Mouse (Mus musculus): Measurements from ENCODE around the gene Olfr1474. TPM values are rescaled to one million over a fixed set of nuclear protein-coding genes. Genes with fewer than 3 reads are reported as not detected.
"Not testable (repeated sequence)": the region's sequence is repeated elsewhere in the genome, so short reads cannot be mapped to it uniquely, and the experiment has no call there.

Gene Olfr1474
- polyA plus RNA-seq (2014; fragmentation: Nextera tagmentation; extraction: Ambion mirVana): not detected in 2 replicates

- not testable (repeated sequence) for H3K4me3 ChIP-seq (ENCODE audit: low read depth, low read length); ATAC-seq (ENCODE audit: insufficient number of reproducible peaks, low FRiP score, low TSS enrichment, low read depth); H3K4me2 ChIP-seq (ENCODE audit: low read depth, severe bottlenecking); DNase-seq (ENCODE audit: low spot score); H3K27me3 ChIP-seq (ENCODE audit: control insufficient read depth, insufficient read depth, low read length); H3K9ac ChIP-seq (ENCODE audit: low read length); H3K9me3 ChIP-seq (ENCODE audit: control insufficient read depth, low read length); H3K36me3 ChIP-seq (ENCODE audit: control insufficient read depth, insufficient read depth, low read length); H3K4me1 ChIP-seq (ENCODE audit: control insufficient read depth, insufficient read depth, low read length); H3K27ac ChIP-seq (replicated peaks; ENCODE audit: low read depth, low read length)
- 80% methylated on average over 4 of the region's 4 CpGs for WGBS
Observed at GRCm38 (mm10) chr19:13469265-13469664, at the start of gene Olfr1474. Gene Olfr1474, plus strand, starts transcription at chr19:13469565.

- not testable (repeated sequence) for H3K4me3 ChIP-seq (ENCODE audit: low read depth, low read length); H3K27ac ChIP-seq (replicated peaks; ENCODE audit: low read depth, low read length); ATAC-seq (ENCODE audit: insufficient number of reproducible peaks, low FRiP score, low TSS enrichment, low read depth); H3K9ac ChIP-seq (ENCODE audit: low read length); H3K27me3 ChIP-seq (ENCODE audit: control insufficient read depth, insufficient read depth, low read length); H3K4me1 ChIP-seq (ENCODE audit: control insufficient read depth, insufficient read depth, low read length); DNase-seq (ENCODE audit: low spot score); H3K4me2 ChIP-seq (ENCODE audit: low read depth, severe bottlenecking); H3K36me3 ChIP-seq (ENCODE audit: control insufficient read depth, insufficient read depth, low read length); H3K9me3 ChIP-seq (ENCODE audit: control insufficient read depth, low read length)
- WGBS: 81% methylated on average over 2 of the region's 2 CpGs
Observed at GRCm38 (mm10) chr19:13443109-13443508, 26.3 kb upstream of the Olfr1474 start, which contains the start of gene Olfr1471. Gene Olfr1471, plus strand, starts transcription at chr19:13443409.

GRCm38 (mm10) chr19:13455986-13456385, 13.4 kb upstream of the Olfr1474 start, which contains the start of gene Olfr1472:
Gene Olfr1472, minus strand, starts transcription at chr19:13456086.
- Histone ChIP-seq H3K4me3 (ENCODE audit: low read depth, low read length) (no peak within 1 kb of the TSS), H3K4me1 (ENCODE audit: control insufficient read depth, insufficient read depth, low read length) (no peaks in the 10 kb centered on the region), H3K9me3 (ENCODE audit: control insufficient read depth, low read length) (no peaks in the 10 kb centered on the region; the same call in 1 of the 2 replicates), H3K27ac (replicated peaks; ENCODE audit: low read depth, low read length) (no peak within 1 kb of the TSS), H3K27me3 (ENCODE audit: control insufficient read depth, insufficient read depth, low read length) (no peaks in the 10 kb centered on the region), H3K4me2 (ENCODE audit: low read depth, severe bottlenecking) (no peak within 1 kb of the TSS), H3K36me3 (ENCODE audit: control insufficient read depth, insufficient read depth, low read length) (no peaks in the 10 kb centered on the region), H3K9ac (ENCODE audit: low read length) (no peak within 1 kb of the TSS)
- DNase-seq (ENCODE audit: low spot score): no peak
- WGBS: 85% methylated on average over 1 of the region's 1 CpGs
- ATAC-seq (ENCODE audit: insufficient number of reproducible peaks, low FRiP score, low TSS enrichment, low read depth): no peak

- Histone ChIP-seq H3K4me1 (ENCODE audit: control insufficient read depth, insufficient read depth, low read length) (no peaks in the 10 kb centered on the region), H3K27ac (replicated peaks; ENCODE audit: low read depth, low read length) (no peak within 1 kb of the TSS), H3K4me3 (ENCODE audit: low read depth, low read length) (no peak within 1 kb of the TSS), H3K9me3 (ENCODE audit: control insufficient read depth, low read length) (no peaks in the 10 kb centered on the region), H3K4me2 (ENCODE audit: low read depth, severe bottlenecking) (no peak within 1 kb of the TSS), H3K27me3 (ENCODE audit: control insufficient read depth, insufficient read depth, low read length) (no peaks in the 10 kb centered on the region), H3K36me3 (ENCODE audit: control insufficient read depth, insufficient read depth, low read length) (no peaks in the 10 kb centered on the region), H3K9ac (ENCODE audit: low read length) (no peak within 1 kb of the TSS)
- DNase-seq (ENCODE audit: low spot score): no peak
- ATAC-seq (ENCODE audit: insufficient number of reproducible peaks, low FRiP score, low TSS enrichment, low read depth): no peak
Observed at GRCm38 (mm10) chr19:13480096-13480495, 10.7 kb downstream of the Olfr1474 start, which contains the start of gene Olfr1475. Gene Olfr1475, minus strand, starts transcription at chr19:13480196.

GRCm38 (mm10) chr19:13500246-13500645, 30.9 kb downstream of the Olfr1474 start, which contains the start of gene Olfr1477:
Gene Olfr1477, plus strand, starts transcription at chr19:13500546.
- no peak within 1 kb of the TSS for H3K4me3 ChIP-seq (ENCODE audit: low read depth, low read length)
- no peaks in the 10 kb centered on the region for H3K27me3 ChIP-seq (ENCODE audit: control insufficient read depth, insufficient read depth, low read length)
- no peak for ATAC-seq (ENCODE audit: insufficient number of reproducible peaks, low FRiP score, low TSS enrichment, low read depth)
- WGBS: 78% methylated on average over 3 of the region's 3 CpGs
- H3K9me3 ChIP-seq (ENCODE audit: control insufficient read depth, low read length): no peaks in the 10 kb centered on the region
- DNase-seq (ENCODE audit: low spot score): no peak
- H3K9ac ChIP-seq (ENCODE audit: low read length): no peak within 1 kb of the TSS
- no peaks in the 10 kb centered on the region for H3K36me3 ChIP-seq (ENCODE audit: control insufficient read depth, insufficient read depth, low read length)
- no peaks in the 10 kb centered on the region for H3K4me1 ChIP-seq (ENCODE audit: control insufficient read depth, insufficient read depth, low read length)
- no peak within 1 kb of the TSS for H3K4me2 ChIP-seq (ENCODE audit: low read depth, severe bottlenecking)
- H3K27ac ChIP-seq (replicated peaks; ENCODE audit: low read depth, low read length): no peak within 1 kb of the TSS

Other genes with a start within 250 kb of the Olfr1474 start
- gene Olfr1463, start 238.2 kb upstream of the Olfr1474 start, polyA plus RNA-seq (2014; fragmentation: Nextera tagmentation; extraction: Ambion mirVana): not detected in 2 replicates
- gene Olfr1465, start 154.0 kb upstream of the Olfr1474 start, polyA plus RNA-seq (2014; fragmentation: Nextera tagmentation; extraction: Ambion mirVana): not detected in 2 replicates
- gene Olfr1466, start 130.7 kb upstream of the Olfr1474 start, polyA plus RNA-seq (2014; fragmentation: Nextera tagmentation; extraction: Ambion mirVana): not detected in 2 replicates
- not detected in 2 replicates for gene Olfr1467, start 107.3 kb upstream of the Olfr1474 start, polyA plus RNA-seq (2014; fragmentation: Nextera tagmentation; extraction: Ambion mirVana)
- not detected in 2 replicates for gene Olfr1469, start 61.7 kb upstream of the Olfr1474 start, polyA plus RNA-seq (2014; fragmentation: Nextera tagmentation; extraction: Ambion mirVana)
- gene Olfr1471, start 26.2 kb upstream of the Olfr1474 start, polyA plus RNA-seq (2014; fragmentation: Nextera tagmentation; extraction: Ambion mirVana): not detected in 2 replicates
- not detected in 2 replicates for gene Olfr1472, start 13.5 kb upstream of the Olfr1474 start, polyA plus RNA-seq (2014; fragmentation: Nextera tagmentation; extraction: Ambion mirVana)
- gene Olfr1475, start 10.6 kb downstream of the Olfr1474 start, polyA plus RNA-seq (2014; fragmentation: Nextera tagmentation; extraction: Ambion mirVana): not detected in 2 replicates
- gene Olfr1477, start 31.0 kb downstream of the Olfr1474 start, polyA plus RNA-seq (2014; fragmentation: Nextera tagmentation; extraction: Ambion mirVana): not detected in 2 replicates
- gene Olfr1480, start 58.3 kb downstream of the Olfr1474 start, polyA plus RNA-seq (2014; fragmentation: Nextera tagmentation; extraction: Ambion mirVana): not detected in 2 replicates
- not detected in 2 replicates for gene Olfr1484, start 113.9 kb downstream of the Olfr1474 start, polyA plus RNA-seq (2014; fragmentation: Nextera tagmentation; extraction: Ambion mirVana)
- not detected in 2 replicates for gene Olfr1487, start 147.8 kb downstream of the Olfr1474 start, polyA plus RNA-seq (2014; fragmentation: Nextera tagmentation; extraction: Ambion mirVana)
- not detected in 2 replicates for gene Olfr1489, start 162.1 kb downstream of the Olfr1474 start, polyA plus RNA-seq (2014; fragmentation: Nextera tagmentation; extraction: Ambion mirVana)
- gene Olfr1490, start 181.5 kb downstream of the Olfr1474 start, polyA plus RNA-seq (2014; fragmentation: Nextera tagmentation; extraction: Ambion mirVana): not detected in 2 replicates
- gene Olfr1491, start 227.7 kb downstream of the Olfr1474 start, polyA plus RNA-seq (2014; fragmentation: Nextera tagmentation; extraction: Ambion mirVana): not detected in 2 replicates

Measured in limb, embryonic 11.5 days (tissue).